Mouse (Mus musculus): ENCODE results near the gene Nfasc.

DNA sequence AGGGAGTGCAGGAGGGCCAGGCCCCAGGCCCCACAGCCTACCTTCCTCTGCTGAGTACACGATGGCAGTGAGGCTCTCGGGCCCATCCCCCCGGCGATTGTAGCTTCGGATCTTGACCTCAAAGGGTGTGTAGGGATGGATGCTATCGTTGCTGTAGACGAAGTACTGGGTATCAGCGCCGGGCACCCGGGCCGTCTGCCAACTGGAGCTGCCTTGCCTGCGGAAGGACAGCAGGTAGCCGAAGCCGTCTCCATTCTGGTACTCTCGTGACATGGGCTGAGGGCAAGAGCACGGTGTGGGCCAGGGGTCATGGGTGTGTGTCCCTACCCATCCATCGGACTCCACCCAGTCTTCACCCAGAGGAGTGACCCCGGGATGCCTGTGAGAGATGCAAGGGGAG, 223.0 kb downstream of the Nfasc start:
- no peak for TF ChIP-seq POLR2A (IDR thresholded peaks at IDR 0.05; ENCODE audit: borderline replicate concordance, low read depth, low read length)
- no peak for TF ChIP-seq CTCF (IDR thresholded peaks at IDR 0.05; ENCODE audit: low read depth, low read length)
